Mouse (Mus musculus) ES-E14 (cell line): ENCODE data around the gene Rnft2. TPM values are rescaled to one million over a fixed set of nuclear protein-coding genes. Genes with fewer than 3 reads are reported as not detected.

Source experiments
- DNase-seq: peaks from one replicate; pipeline ENCODE4 v3.0.0-alpha.2; 2013; ENCODE audit warnings: low read depth, low spot score
- H3K27ac ChIP-seq: 2 replicates; pipeline ENCODE4 v1.5.1; 2012; ENCODE audit warnings: low read depth, mild to moderate bottlenecking, low read length, moderate library complexity, mixed read lengths; ENCODE audit not compliant: poor library complexity, insufficient read depth, severe bottlenecking
- H3K36me3 ChIP-seq: 2 replicates; pipeline ENCODE4 v1.6.1; 2012; ENCODE audit warnings: mild to moderate bottlenecking, low read length, moderate library complexity, mixed read lengths; ENCODE audit not compliant: control insufficient read depth, poor library complexity, insufficient read depth, severe bottlenecking
- H3K4me1 ChIP-seq, 2 experiments: fragments of 150-350 bp in 1 of 2; sonication (generic) in 1 of 2; 2 replicates each; pipeline ENCODE4 v1.6.1; 2012; ENCODE audit warnings: low read length in 2 of 2, mild to moderate bottlenecking in 1 of 2, mixed read lengths in 1 of 2; ENCODE audit not compliant: control insufficient read depth in 2 of 2, insufficient read depth in 2 of 2, poor library complexity in 1 of 2
- H3K4me3 ChIP-seq, 2 experiments: fragments of 150-350 bp in 1 of 2; sonication (generic) in 1 of 2; 2 replicates each; pipeline ENCODE4 v1.5.1; 2012; ENCODE audit warnings: low read length in 2 of 2, low read depth in 1 of 2, mild to moderate bottlenecking in 1 of 2, mixed read lengths in 1 of 2; ENCODE audit not compliant: insufficient read depth in 1 of 2, poor library complexity in 1 of 2, severe bottlenecking in 1 of 2
- H3K9ac ChIP-seq: 2 replicates; pipeline ENCODE4 v1.6.1; 2012; ENCODE audit warnings: low read depth, mild to moderate bottlenecking, low read length, mixed read lengths; ENCODE audit not compliant: poor library complexity, insufficient read depth, severe bottlenecking
- H3K9me3 ChIP-seq: fragments of 150-350 bp; sonication (generic); 2 replicates; pipeline ENCODE4 v1.6.1; 2012; ENCODE audit warnings: low read depth, mild to moderate bottlenecking, low read length; ENCODE audit not compliant: control insufficient read depth, insufficient read depth
- CHD2 ChIP-seq: IDR thresholded peaks from 2 replicates; pipeline ENCODE4 v1.6.1; 2014; ENCODE audit warnings: mild to moderate bottlenecking, low read depth, low read length, inconsistent platforms
- HCFC1 ChIP-seq: IDR thresholded peaks from 2 replicates; pipeline ENCODE4 v1.6.1; 2012; ENCODE audit warnings: low read length, inconsistent platforms, borderline replicate concordance; ENCODE audit not compliant: insufficient read depth
- MAFK ChIP-seq: IDR thresholded peaks from 2 replicates; pipeline ENCODE4 v1.6.1; 2014; ENCODE audit warnings: mild to moderate bottlenecking, low read depth, low read length, inconsistent platforms; ENCODE audit not compliant: insufficient read depth
- ZC3H11A ChIP-seq: IDR thresholded peaks from 2 replicates; pipeline ENCODE4 v1.6.1; 2012; ENCODE audit warnings: low read depth, mild to moderate bottlenecking, inconsistent platforms, low read length, borderline replicate concordance
- ZNF384 ChIP-seq: IDR thresholded peaks from 2 replicates; pipeline ENCODE4 v1.6.1; 2012; ENCODE audit warnings: low read depth, low read length, inconsistent platforms
- in situ Hi-C, 2 experiments: fragments of 600-800 bp; cut with MboI; formaldehyde crosslinking; loops; one replicate each; pipeline ENCODE4 v1.15.1; 2025; ENCODE audit warnings: low sequenced_read_pairs in 2 of 2, inconsistent platforms in 1 of 2; ENCODE audit not compliant: unreplicated experiment in 2 of 2
- total RNA-seq: library from RNA; depleted of rRNA; stranded (reverse); fragments of 300-350 nt; gene quantifications from 2 replicates; pipeline ENCODE4 v1.2.3, GENCODE M21; 2012

The Rnft2 gene
- total RNA-seq, 1 experiment, result 7.9 TPM

DNA sequence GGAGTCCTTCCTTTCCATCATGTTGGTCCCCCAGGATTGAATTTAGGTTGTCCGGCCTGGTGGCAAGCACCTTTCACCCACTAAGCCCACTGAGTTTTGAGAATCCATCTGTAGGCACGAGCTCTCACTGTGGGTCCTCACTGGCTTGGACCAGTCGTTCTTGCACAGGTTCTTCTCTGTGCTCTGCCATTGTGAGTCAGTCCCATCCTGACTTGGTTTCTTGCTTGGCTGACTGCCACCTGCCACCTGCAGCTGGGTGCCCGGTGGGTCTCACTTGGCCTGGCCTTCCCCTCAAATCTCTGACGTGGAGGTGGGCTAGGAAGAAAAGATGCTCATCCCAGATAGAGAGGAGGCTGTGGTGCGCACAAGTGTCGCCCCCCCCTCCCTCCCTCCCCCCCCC lies 6.1 kb upstream of the Rnft2 start:
- Histone ChIP-seq H3K4me3 (no peak overlapping the region), H3K9ac (no peak overlapping the region), H3K27ac (no peak overlapping the region), H3K36me3 (peaks cover 2% of the 10 kb centered on the region; the same call in 1 of the 2 replicates), H3K4me1 (0 out of 4 replicates have a peak, but pooled peaks cover 0 to 3% of the 10 kb centered on the region in 2 experiments), H3K9me3 (no peaks in the 10 kb centered on the region)
- no peak for TF ChIP-seq ZNF384
- no peak for TF ChIP-seq CHD2
- no peak for TF ChIP-seq MAFK
- no peak for TF ChIP-seq HCFC1
- TF ChIP-seq ZC3H11A, result no peak
- in situ Hi-C loops, result no loop called here
- DNase-seq, result no peak

DNA sequence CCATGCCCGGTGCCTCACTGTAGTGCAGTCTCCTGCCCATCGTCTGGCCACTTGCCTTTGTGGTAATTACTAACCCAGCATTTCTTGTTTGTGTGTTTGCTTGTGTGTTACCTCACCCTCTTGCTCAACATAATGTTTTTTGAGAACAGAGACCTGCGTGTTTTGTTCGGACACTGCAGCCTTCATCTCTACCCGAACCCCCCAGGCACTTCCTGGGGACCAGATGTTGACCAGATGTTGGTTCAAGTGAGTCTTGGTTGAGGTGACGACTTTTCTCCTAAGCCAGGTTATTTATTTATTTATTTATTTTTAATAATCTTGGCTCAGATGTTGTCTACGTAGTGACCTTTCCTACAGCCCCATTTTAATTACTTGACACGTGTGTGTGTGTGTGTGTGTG lies 2.5 kb upstream of the Rnft2 start:
- in situ Hi-C loops, result no loop called here
- Histone ChIP-seq H3K9me3 (no peaks in the 10 kb centered on the region), H3K27ac (no peak overlapping the region), H3K36me3 (peaks cover under 1% of the 10 kb centered on the region; the same call in 1 of the 2 replicates), H3K4me3 (no peak overlapping the region), H3K4me1 (no peaks in the 10 kb centered on the region), H3K9ac (no peak overlapping the region)
- no peak for TF ChIP-seq ZNF384
- TF ChIP-seq ZC3H11A, result no peak
- no peak for TF ChIP-seq MAFK
- no peak for TF ChIP-seq CHD2
- TF ChIP-seq HCFC1, result no peak
- no peak for DNase-seq

GRCm38 (mm10) chr5:118245606-118246308 lies 841 bp upstream of the Rnft2 start:
- peaks cover 5% of the 10 kb centered on the region; the same call in 1 of the 2 replicates for H3K36me3 ChIP-seq
- no peaks in the 10 kb centered on the region for H3K4me1 ChIP-seq
- peak overlapping the region; percentile 77 for H3K9ac ChIP-seq
- H3K27ac ChIP-seq, result 0 out of 2 replicates have a peak overlapping the region, but pooled peaks have one; percentile 4
- H3K9me3 ChIP-seq, result no peaks in the 10 kb centered on the region
- DNase-seq, result no peak
- TF ChIP-seq ZNF384 (no peak), HCFC1 (no peak), MAFK (no peak), CHD2 (no peak), ZC3H11A (no peak)
- peak overlapping the region; percentile 70 to 71 for H3K4me3 ChIP-seq
- in situ Hi-C loops, result no loop called here

- DNase-seq, result no peak
- no peaks in the 10 kb centered on the region for H3K9me3 ChIP-seq
- H3K36me3 ChIP-seq, result peaks cover 7% of the 10 kb centered on the region; the same call in 1 of the 2 replicates
- H3K4me1 ChIP-seq, result no peaks in the 10 kb centered on the region
- no peak overlapping the region for H3K4me3 ChIP-seq
- no peak overlapping the region for H3K27ac ChIP-seq
- no peak for TF ChIP-seq MAFK
- TF ChIP-seq ZNF384, result no peak
- no peak for TF ChIP-seq CHD2
- TF ChIP-seq ZC3H11A, result no peak
- TF ChIP-seq HCFC1, result no peak
- H3K9ac ChIP-seq, result no peak overlapping the region
- in situ Hi-C loops, result no loop called here
These were observed 5.2 kb downstream of the Rnft2 start for GRCm38 (mm10) chr5:118239671-118240070.
